Mouse (Mus musculus): Measurements from ENCODE around the gene Hcfc1.

Gene Hcfc1

DNA sequence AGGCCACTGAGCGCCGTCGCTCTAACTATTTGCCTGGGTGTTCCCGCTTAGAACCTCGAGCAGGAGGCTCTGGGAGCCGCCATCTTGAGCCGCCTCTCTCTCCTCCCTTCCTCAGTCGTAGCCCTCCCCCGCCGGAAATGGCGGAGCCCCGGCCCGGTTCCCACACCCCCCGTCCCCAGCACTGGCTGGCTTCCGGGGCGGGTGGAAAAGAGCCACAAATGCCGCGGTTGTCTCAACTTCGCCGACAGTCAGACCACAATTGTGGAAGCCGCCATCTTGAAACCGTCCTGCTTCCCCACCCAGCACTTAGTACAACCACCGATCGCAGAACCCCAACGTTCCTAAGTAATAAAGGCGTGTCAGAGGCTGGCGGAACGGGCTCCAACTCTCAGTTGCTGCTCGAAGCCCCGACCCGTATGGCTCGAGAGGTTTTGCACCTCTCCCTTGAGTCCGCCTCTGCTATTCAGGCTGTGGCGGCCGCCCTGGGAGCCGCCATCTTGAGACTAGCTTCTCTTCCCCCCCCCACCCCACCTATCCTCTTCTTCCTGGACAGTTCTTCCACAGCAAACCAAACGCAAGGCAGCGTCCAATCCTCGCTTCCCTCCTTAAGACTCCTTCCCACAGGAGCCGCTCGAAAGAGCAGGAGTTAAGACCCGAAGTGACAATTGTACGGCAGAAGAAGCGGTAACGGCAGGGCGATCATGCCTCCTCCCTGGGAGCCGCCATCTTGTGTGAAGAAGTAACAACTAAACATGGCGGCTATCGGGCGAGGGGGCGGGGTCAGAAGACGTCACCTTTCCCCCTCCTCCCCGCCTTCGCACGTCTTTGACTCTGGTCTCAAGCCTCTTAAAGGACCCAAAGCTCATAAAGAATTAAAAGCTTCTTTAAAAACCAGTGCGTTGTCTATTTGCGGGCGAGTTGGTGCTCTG is at the start of gene Hcfc1:
Hcfc1 (minus strand) TSS at position 110 of the 929 bp plus-strand sequence.
- DNase-seq (ENCODE audit: low read depth in 1 of 2, low spot score in 2 of 2) = peak; percentile 72 to 83

DNA sequence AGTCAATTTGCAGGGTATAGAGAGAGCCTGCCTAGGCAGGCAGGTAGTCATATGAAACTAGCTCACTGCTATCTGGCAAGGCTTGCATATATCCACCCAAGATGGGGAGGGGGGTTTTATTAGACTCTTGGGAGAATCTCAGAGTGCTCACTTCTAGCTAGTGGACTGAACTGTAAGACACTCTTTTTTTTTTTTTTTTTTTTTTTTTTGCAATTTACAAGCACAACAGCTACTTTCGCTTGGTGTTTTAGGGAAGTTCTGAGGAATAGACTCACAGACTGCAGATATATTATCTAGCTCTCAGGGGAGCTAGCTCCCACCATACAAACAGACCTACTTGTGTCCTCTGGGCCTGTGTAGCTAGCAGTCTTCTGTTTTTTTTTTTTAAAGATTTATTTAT is 48.4 kb upstream of the Hcfc1 start:
- DNase-seq (ENCODE audit: low read depth in 1 of 2, low spot score in 2 of 2) = no peak

DNA sequence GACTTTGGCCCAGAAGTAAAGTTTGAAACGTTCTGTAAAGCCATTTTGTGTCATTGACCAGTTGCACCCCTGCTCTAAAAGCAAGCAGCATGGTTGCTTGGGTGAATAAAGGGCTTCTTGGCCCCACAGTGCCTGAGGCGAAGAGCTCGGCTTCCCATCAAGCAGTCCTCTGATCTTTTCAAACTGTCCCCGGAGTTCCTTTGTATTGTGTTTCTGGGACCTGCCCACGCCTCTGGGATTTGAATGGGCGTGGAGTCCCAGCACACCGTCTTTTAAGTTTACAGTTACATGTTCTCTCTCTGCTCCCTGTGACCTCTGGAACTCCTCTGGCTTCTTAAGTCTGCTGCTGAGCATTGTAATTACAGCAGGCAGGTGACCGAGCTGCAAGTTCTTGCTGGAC is 41.9 kb upstream of the Hcfc1 start:
- DNase-seq (ENCODE audit: low read depth in 1 of 2, low spot score in 2 of 2) = no peak

DNA sequence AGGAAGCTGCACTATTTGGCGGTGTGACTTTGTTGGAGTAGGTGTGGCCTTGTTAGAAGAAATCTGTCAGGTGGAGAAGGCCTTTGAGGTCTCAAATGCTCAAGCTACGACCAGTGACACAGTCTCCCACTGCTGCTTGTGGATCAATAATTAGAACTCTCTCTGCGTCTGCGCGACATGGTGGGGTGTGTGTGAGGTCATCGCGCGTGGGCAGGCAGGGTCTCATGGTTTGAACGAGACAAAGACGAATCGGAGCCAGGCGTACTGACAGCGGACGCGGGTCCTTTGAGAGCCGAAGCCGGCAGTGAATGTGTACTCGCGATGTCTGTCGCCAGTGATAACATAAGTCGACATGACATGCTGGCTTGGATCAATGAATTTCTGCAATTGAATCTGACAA is 40.2 kb upstream of the Hcfc1 start:
- DNase-seq (ENCODE audit: low read depth in 1 of 2, low spot score in 2 of 2) = no peak

DNA sequence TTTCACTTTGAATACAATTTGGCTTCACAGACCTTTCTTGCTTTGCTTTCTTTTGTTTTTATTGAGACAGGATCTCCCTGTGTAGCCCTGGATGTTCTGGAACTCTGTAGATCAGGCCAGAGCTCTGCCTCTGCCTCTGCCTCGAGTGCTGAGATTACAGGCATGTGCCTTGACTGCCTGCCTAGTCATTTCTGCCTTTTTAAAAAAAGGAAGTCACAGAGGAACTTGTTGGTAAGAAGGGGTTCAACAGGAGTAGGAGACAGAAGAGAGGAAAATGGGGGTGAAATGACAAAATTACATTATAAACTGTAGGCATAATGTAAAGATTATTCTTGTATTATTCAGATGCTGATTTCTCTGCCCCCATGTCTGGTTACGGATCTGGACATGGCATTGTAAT is 37.5 kb upstream of the Hcfc1 start:
- DNase-seq (ENCODE audit: low read depth in 1 of 2, low spot score in 2 of 2) = no peak

DNA sequence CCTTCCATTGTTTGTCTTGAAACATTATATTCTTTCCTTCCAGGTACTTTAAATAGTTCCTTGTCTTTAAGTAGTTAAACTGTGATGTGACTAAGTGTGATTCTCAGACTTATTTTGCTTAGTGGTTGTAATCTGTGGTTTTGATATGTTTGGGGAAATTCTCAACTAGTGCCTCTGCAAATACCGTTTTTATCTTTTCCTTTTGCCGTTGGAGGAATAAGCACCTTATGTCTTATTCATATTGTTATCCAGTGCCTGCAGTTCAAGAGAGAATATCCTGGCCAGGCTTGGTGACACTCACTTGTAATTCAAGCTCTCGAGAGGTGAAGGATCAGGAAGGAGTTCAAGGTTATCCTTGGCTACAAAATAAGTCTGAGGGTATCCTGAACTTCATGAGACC is 34.9 kb upstream of the Hcfc1 start:
- DNase-seq (ENCODE audit: low read depth in 1 of 2, low spot score in 2 of 2) = no peak

DNA sequence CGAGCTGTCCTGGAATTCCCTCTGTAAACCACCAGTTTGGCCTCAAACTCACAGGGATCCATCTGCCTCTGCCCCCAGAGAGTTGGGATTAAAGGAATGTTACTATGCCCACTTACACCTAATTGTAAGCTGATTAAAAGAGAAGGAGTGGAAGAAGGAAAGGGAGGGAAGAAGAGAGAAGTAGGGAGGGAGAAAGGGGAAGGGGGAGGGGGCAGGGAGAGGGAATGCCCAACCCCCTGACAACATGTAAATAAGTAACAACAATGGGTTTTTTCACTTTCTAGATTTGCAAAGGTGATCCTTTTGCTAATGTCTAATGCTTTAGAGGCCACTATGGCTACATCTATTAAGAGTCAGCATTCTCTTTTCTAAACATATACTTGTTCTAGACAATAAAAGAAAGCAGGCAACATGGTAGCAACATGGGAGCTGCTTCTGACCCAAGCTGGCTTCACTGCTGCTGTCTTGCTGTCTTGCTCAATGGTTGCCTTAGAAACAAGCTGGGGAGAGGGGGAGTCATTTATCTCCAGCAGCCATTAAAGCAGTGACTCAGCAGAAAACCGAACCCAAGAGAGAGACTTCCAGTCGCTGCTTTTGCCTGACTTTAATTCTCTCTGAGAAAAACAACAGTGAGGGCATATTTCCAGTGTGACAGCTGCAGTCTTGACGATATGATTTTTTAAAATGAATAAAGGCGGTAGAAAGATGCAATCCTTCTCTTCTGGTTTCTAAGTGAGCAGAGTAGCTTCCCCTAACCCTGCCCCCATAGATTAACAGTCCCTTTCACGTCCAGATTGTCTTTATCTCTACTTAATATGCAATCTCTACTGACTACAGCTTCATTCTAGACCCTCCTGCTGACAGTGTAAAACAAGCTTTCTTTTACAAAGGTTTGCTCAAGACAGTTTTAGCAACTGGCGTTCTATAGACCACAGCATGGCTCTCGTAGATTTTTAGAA is 33.0 kb upstream of the Hcfc1 start:
- no peak for DNase-seq (ENCODE audit: low read depth in 1 of 2, low spot score in 2 of 2)

DNA sequence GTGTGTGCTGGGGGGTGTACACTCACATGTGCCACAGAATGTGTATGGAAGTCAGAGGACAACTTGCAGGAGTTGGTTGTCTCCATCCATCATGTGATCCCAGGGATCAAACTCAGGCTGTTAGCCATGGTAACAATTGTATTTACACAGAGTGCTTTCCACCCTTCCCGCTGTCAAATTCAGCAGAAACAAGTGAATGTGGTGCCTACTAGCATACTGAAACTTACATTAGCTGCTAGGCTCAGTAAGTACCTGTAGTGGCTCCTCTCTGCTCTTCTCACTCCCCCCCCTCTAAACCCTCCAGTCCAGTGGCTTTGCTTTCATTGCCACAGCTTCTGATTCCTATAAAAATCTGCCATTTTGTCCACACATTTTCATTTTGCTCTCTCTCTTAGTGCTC is 11.6 kb upstream of the Hcfc1 start:
- no peak for DNase-seq (ENCODE audit: low read depth in 1 of 2, low spot score in 2 of 2)

DNA sequence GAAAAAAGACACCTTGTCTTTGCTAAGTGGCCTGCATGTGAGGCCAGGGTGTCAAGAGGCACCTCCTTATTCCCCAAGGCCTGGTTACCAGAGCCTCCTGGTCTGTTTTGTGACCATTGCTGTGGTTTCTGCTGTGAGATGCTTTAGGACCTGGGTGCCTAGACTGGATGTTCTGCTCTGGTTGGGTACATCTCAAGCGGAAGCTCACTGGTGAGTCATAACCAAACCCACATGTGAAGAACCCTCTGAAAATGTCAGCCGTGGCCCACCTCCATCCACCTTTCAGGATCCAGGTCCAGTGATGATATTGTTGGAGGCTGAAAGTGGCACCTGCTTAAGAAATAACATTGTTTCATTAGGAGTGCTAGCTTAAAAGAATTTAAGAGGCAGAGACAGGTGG is 10.1 kb upstream of the Hcfc1 start:
- DNase-seq (ENCODE audit: low read depth in 1 of 2, low spot score in 2 of 2) = no peak

DNA sequence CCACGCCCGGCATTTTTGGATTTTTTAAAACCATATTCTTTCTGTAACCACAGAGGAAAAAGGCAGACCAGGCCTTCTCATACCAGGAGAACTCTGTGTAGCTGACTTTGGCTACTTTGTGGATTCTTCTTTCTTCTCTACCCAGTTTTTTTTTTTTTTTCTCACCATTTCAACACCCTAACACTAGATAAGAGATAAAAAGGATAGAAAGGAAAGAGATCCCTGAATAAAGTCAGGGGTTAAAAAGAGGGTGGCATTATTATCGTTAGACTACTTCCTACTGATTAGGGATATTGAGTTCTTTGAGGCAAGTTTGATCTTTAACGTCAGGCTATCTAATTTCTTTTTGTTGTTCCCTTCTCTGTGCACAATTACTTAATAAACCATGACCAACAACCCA is 6.6 kb upstream of the Hcfc1 start:
- no peak for DNase-seq (ENCODE audit: low read depth in 1 of 2, low spot score in 2 of 2)

DNA sequence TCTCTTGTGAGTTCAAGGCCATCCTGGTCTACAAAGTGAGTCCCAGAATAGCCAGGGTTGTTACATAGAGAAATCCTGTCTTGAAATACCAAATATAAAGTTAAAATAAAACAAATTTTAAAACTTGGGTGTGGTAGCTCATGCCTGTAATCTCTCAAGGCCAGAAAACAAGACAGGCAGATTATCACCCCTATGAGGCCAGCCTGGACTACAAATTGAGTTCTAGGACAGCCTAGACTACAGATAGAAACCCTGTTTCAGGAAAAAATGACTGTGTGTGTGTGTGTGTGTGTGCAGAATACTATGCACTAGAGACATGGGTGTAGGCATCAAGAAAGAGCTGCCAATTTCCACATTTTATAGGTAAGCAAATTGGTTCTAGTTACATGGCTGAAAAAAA is 4.6 kb upstream of the Hcfc1 start:
- DNase-seq (ENCODE audit: low read depth in 1 of 2, low spot score in 2 of 2) = no peak

DNA sequence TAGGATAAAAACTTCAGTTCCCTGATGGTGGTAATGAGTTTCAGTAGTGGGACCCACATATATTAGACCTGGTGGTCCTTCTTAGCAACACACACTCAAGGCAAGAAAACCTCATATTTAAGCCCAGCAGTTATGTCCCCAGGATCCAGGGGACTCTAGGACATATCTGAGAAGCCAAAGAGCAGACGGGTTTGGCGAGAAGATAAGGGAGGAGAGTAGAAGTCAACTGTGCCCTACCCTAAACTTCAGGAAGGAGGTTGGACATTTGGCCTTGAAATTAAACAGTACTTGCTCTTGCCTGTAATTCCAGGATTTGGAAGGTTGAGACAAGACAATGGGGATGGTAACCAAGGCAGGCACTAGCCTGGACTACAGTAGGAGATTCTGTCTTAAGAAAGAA is 3.6 kb upstream of the Hcfc1 start:
- DNase-seq (ENCODE audit: low read depth in 1 of 2, low spot score in 2 of 2) = no peak

DNA sequence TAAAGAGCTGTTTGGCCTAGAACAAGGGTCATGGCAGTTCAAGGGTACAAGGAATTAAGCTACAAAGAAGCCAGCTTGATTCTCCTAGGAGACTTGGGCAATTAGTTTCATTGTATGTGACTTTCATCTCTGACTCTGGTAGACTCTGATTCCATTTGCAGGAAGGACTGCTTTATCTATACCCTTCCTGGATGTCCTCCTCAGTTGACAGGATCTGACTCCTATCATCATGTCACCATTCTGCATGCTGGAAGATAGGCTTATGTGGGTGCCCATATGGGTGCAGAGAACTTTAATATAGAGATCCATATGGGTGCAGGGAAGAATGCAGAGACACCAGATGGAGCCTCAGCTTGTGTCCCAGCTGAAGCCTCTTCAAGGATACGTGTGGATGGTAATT is 3.0 kb upstream of the Hcfc1 start:
- no peak for DNase-seq (ENCODE audit: low read depth in 1 of 2, low spot score in 2 of 2)

DNA sequence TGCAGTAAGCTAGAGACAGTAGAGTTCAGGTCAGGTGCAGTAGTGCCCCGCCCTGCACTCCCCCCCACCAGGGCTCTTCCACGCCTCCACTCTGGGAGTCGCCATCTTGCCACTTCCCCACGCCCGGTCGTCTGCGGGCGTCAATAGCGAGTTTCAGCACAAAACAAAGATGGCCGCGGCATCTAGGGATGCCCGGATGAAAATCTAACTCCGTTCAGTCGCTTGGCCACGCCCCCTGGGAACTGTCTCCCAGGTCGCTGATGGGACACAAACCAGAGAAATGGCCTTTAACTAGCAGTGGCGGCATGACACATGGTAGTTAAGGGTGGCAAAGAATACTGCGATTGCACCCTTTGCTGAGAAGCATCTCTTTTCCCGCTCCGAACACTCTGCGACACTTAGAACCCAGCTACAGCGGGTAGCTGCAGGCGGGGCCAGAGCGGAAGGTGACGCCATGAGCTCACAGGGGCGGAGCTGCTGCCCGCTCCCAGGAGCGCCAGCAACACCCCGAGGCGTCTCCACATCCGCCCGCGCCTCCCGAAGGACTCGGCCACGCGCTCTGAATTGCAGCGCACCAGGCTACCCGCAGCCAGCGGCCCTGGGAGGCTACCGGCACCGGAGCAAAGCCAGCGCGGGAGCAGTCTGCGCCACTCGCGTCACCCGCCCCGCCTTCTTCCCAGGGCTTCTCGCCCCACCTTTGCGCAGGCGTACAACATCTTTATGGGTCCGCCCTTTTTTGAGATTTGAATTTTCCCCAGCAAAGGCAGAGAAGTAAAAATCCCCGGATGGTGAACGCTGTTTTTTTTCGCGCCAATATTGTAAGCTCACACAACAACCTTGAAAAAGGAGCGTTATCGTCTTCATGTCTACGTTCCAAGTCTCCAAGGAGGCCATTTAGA is 1.3 kb upstream of the Hcfc1 start:
- DNase-seq (ENCODE audit: low read depth in 1 of 2, low spot score in 2 of 2) = peak; percentile 71 to 84

DNA sequence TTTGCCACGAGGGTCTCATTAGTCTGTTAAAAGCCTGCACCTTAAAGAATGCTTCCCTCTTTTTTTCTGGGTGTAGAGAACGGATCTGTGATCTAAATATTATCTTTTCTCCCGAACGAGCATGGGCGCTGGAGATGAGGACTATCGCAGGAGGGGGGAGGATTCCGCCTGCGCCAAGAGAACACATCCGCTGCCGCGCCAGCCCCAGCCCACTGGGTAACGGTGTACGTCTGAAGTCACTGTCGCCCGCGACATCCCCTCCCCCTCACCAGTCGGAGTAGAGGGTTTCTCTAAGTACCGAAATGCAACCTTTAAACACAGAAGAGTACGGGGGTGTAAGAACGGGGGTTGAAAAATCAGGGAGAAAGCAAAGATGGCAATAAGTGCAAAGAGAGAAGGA is 850 bp downstream of the Hcfc1 start:
- DNase-seq (ENCODE audit: low read depth in 1 of 2, low spot score in 2 of 2) = no peak

DNA sequence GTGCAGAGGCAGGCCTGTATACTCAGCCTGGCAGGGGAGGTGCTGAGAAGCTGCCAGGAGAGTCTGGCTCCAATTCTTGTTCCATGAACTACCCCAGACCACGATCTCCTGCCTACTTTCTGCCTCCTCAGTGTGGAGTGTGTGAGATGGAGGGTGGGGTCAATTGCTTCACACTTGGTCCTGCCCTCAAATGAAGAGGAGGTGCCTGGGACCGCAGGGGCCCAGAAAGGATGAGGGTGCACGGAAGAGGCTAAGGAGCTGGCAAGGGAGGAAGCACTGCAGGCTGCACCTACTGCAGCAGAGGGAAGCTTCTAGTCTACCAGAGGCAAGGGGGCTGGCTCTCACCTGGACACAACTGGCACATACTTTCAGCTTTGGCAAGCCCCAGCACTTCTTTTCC is 1.8 kb downstream of the Hcfc1 start:
- peak; percentile 19 to 31 for DNase-seq (ENCODE audit: low read depth in 1 of 2, low spot score in 2 of 2)

DNA sequence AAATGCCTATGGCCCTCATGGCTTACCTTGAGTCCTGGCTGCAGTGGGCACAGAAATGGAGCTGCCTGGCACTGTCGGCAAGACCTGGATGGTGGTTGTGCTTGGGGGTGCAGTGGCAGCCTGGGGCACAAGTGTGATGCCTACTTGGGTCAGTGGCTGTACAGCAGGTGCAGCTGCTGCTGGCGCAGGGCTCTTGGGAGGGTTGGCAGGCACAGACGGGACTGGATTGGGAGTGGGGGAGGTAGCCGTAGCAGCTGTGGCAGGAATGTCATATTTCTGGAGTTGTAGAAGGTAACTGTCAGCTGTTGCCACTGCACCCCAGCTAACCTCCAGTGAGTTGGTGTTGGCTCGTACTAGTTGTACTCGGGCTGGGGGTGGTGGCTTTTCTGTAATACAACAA is 11.2 kb downstream of the Hcfc1 start:
- DNase-seq (ENCODE audit: low read depth in 1 of 2, low spot score in 2 of 2) = no peak

DNA sequence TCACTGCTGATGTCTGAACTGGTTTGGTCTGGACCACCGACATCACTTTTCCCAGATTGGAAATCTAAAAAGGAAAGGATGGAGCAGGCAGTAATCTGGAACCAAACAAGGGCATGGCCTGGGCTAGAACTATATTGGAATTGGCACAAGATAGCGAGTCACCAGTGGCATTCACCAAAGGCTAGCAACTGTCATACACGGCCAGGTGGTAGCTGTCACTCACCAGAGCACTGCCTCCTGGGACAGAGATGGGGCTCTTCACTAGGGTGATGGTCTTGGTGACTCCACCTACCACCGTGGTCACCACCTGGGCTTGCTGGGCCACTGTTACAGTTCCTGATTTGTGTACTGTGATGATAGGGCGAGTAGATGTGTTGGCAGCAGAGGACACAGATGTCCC is 13.6 kb downstream of the Hcfc1 start:
- DNase-seq (ENCODE audit: low read depth in 1 of 2, low spot score in 2 of 2) = no peak

DNA sequence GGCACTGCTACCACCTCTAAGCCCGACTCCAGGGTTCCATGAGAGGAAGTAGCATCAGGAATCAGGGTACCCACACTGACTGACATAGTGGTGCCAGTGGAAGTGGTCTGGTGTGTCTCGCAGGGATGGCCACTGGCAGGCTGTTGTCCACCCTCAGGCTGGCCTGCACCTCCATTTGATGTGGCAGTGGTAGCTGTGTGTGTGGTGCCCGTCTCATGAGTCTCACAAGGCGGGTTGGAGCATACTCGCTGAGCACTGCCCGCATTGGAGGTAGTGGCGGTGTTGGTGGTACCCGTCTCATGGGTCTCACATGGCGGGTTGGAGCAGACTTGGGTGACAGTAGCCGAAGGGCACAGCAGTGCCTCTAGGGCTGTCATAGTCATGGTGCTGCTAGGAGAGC is 16.8 kb downstream of the Hcfc1 start:
- DNase-seq (ENCODE audit: low read depth in 1 of 2, low spot score in 2 of 2) = no peak

DNA sequence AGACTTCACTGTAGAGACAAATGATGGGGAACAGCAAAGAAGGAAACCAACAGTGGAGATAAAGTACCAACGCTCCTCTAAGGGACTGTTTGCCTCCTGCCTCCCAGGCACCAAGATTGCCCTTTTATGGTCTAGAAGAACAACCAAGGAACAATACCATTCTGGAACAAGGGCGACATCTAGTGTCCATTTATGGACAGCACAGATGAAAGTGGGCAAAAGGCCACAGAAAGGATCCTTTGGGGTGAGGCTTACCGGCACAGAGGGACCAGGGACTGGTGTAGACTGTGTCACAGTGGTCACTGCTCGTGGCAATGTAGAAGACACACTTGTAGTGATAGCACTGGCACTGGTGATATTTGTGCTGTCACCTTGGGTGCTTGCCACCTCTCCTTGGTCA is 17.5 kb downstream of the Hcfc1 start:
- peak; percentile 13 to 32 for DNase-seq (ENCODE audit: low read depth in 1 of 2, low spot score in 2 of 2)

DNA sequence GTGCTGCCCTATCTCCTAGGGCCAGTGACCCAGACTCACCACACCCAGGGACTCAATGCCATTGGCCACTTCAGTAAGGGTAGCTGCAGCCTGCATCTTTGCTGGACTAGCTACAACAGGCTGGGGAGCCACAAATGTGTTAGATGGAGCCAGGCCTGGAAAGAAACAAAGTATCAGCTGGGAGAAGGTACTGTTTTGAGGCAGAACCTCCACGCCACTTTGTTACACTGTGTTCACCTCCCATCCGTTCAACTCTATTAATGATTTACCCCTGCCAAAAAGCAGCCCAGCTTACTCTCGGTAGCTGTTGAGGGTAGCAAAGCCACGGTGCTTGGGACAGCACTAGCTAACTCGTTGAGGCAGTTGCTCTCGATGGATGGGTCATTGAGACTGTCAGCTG is 19.3 kb downstream of the Hcfc1 start:
- no peak for DNase-seq (ENCODE audit: low read depth in 1 of 2, low spot score in 2 of 2)

Data from monocyte, adult 2 months (primary cell).